20 mouse cellular contexts compared by ENCODE assay signal in the genomic region with DNA sequence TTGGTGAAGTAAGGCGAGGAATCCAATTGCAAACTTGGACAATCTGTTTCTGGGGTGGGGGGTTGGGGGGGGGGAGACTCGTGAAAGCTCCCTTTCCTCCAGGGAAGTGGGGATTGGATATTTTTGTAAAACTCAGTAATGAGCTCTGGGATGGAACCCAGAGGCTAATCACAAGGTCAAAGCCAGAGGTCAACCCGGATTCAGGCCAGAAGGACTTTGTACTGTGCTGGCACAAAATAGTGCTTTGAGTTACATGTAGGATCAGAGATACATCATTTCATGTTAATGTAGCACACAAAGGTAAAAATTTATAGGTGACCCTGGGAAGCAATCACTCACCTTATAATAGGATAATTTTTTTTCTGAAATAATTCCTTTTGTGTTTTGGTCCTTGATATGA.
A peak's percentile ranks its signal among the peaks of the same experiment; 100 is the strongest.
DNase-seq lines count a peak whose midpoint lies in the region; ATAC-seq lines count a peak whose summit lies in the region.
"Had no signal": no experiment of that assay in that cellular context is flagged by ENCODE, and none has a peak within 500 bp of the region (broad histone marks: within the 10 kb centered on the region; RNA-seq: fewer than 3 reads in every experiment).

No protein-coding gene starts in this region.

- H3K4me1 ChIP-seq in kidney, embryonic 15.5 days = no peaks in the 10 kb centered on the region
- H3K4me1 ChIP-seq: embryonic facial prominence, embryonic 13.5 days; forebrain, embryonic 15.5 days; limb, embryonic 13.5 days; megakaryocyte, embryonic 14.5 days had no signal

- H3K9ac ChIP-seq in kidney, embryonic 15.5 days = no peak overlapping the region
- H3K9ac ChIP-seq: embryonic facial prominence, embryonic 13.5 days; forebrain, embryonic 15.5 days; hindbrain, embryonic 14.5 days; limb, embryonic 13.5 days had no signal

- no peak overlapping the region for H3K27ac ChIP-seq in kidney, embryonic 15.5 days
- H3K27ac ChIP-seq: embryonic facial prominence, embryonic 13.5 days; forebrain, embryonic 15.5 days; hindbrain, embryonic 14.5 days; limb, embryonic 13.5 days; stomach, postnatal 0 days had no signal

- no peaks in the 10 kb centered on the region for H3K27me3 ChIP-seq in kidney, embryonic 15.5 days
- H3K27me3 ChIP-seq: embryonic facial prominence, embryonic 13.5 days; forebrain, embryonic 15.5 days; limb, embryonic 13.5 days had no signal

- no peak for ATAC-seq in kidney, embryonic 15.5 days (replicated peaks; ENCODE audit: low FRiP score)
- ATAC-seq: forebrain, embryonic 15.5 days had no signal

- 64% methylated on average over 3 of the region's 3 CpGs for WGBS in kidney, embryonic 15.5 days

- H3K36me3 ChIP-seq in kidney, embryonic 15.5 days = no peaks in the 10 kb centered on the region
- H3K36me3 ChIP-seq: embryonic facial prominence, embryonic 13.5 days; forebrain, embryonic 15.5 days; limb, embryonic 13.5 days had no signal

- no peaks in the 10 kb centered on the region for H3K9me3 ChIP-seq in kidney, embryonic 15.5 days (replicated peaks)
- H3K9me3 ChIP-seq: embryonic facial prominence, embryonic 13.5 days; forebrain, embryonic 15.5 days; limb, embryonic 13.5 days; megakaryocyte, embryonic 14.5 days had no signal

- no peak overlapping the region for H3K4me3 ChIP-seq in kidney, embryonic 15.5 days (replicated peaks)
- H3K4me3 ChIP-seq: embryonic facial prominence, embryonic 13.5 days; forebrain, embryonic 15.5 days; limb, embryonic 13.5 days; megakaryocyte, embryonic 14.5 days had no signal

- H3K4me2 ChIP-seq in kidney, embryonic 15.5 days = no peak overlapping the region
- H3K4me2 ChIP-seq: embryonic facial prominence, embryonic 13.5 days; forebrain, embryonic 15.5 days; hindbrain, embryonic 14.5 days; limb, embryonic 13.5 days had no signal

- peak; percentile 31 for DNase-seq in kidney, adult 11 months
- peak; percentile 9 for DNase-seq in ovary, postnatal 36 days (ENCODE audit: low spot score)
- DNase-seq in ovary, postnatal 14 days (ENCODE audit: low spot score) = no peak
- DNase-seq in kidney, adult 9 months = peak; percentile 57
- DNase-seq in frontal cortex, postnatal 10 days (ENCODE audit: low spot score in 2 of 2) = no peak
- DNase-seq in thymus, postnatal 36 days = no peak
- DNase-seq: cerebellum, postnatal 14 days; heart, adult 11 months; layer of hippocampus, postnatal 36 days; lung, postnatal 10 days; midbrain, embryonic 14.5 days; right cerebral cortex, postnatal 4 days; thymus, postnatal 14 days had no signal

Comparison
In these comparisons a context has a peak if more than half of its experiments do, and no peak if none do; other contexts are left out.
1. DNase-seq: peak in kidney, adult 11 months (single experiment), ovary, postnatal 36 days (single experiment) and kidney, adult 9 months (single experiment); none in ovary, postnatal 14 days (single experiment), frontal cortex, postnatal 10 days (0 of 2) and thymus, postnatal 36 days (0 of 2).